Mouse (Mus musculus): ENCODE measurements around the gene Hoxc13. TPM values are rescaled to one million over a fixed set of nuclear protein-coding genes. Genes with fewer than 3 reads are reported as not detected.
A peak's percentile ranks its signal among the peaks of the same experiment; 100 is the strongest.

Hoxc13 gene
- total and polyA plus RNA-seq, 3 experiments = not detected

GRCm38 (mm10) chr15:102969296-102969695 is 48.4 kb downstream of the Hoxc13 start:
- Histone ChIP-seq H3K79me2 (ENCODE audit: control insufficient read depth, insufficient read depth, low read length, poor library complexity) (peaks cover 31% of the 10 kb centered on the region), H3K4me1 (ENCODE audit: control insufficient read depth in 1 of 2, insufficient read depth in 2 of 2, low read length in 2 of 2) (peaks cover 12 to 19% of the 10 kb centered on the region in 2 experiments), H3K9ac (ENCODE audit: control insufficient read depth, low read depth, low read length, poor library complexity, severe bottlenecking) (no peak overlapping the region), H3K27ac (ENCODE audit: control insufficient read depth, low read depth, low read length) (no peak overlapping the region), H3K9me3 (replicated peaks; ENCODE audit: insufficient read depth, low read length) (no peaks in the 10 kb centered on the region), H3K27me3 (ENCODE audit: control insufficient read depth in 1 of 2, insufficient read depth in 2 of 2, low read length in 2 of 2) (no peaks in the 10 kb centered on the region; a peak in 2 of 4 replicates), H3K4me3 (ENCODE audit: control insufficient read depth in 1 of 2, insufficient read depth in 1 of 2, low read depth in 2 of 2, low read length in 2 of 2) (no peak overlapping the region), H3K36me3 (ENCODE audit: control insufficient read depth in 1 of 2, insufficient read depth in 2 of 2, low read length in 2 of 2) (peaks cover 0 to 18% of the 10 kb centered on the region in 2 experiments; a peak in 2 of 4 replicates)
- TF ChIP-seq MAX (IDR thresholded peaks at IDR 0.05; ENCODE audit: low read length) (no peak), GATA1 (IDR thresholded peaks at IDR 0.05; ENCODE audit: low read depth, low read length) (no peak), ZNF384 (IDR thresholded peaks at IDR 0.05; ENCODE audit: low read depth, low read length) (peak; percentile 97), ETS1 (IDR thresholded peaks at IDR 0.05; ENCODE audit: low read depth, low read length) (0 out of 2 replicates have a peak, but pooled peaks have one; percentile 22), MAZ (IDR thresholded peaks at IDR 0.05; ENCODE audit: low read depth, low read length) (peak; percentile 69), HCFC1 (IDR thresholded peaks at IDR 0.05; ENCODE audit: low read depth, low read length) (no peak), BHLHE40 (IDR thresholded peaks at IDR 0.05; ENCODE audit: borderline replicate concordance, low read depth, low read length) (no peak), JUND (IDR thresholded peaks at IDR 0.05; ENCODE audit: low read depth, low read length) (no peak), ZC3H11A (IDR thresholded peaks at IDR 0.05; ENCODE audit: low read depth, low read length) (no peak)
- no peak for DNase-seq (ENCODE audit: low read depth, low spot score)

- peaks cover 0 to 18% of the 10 kb centered on the region in 2 experiments; a peak in 2 of 4 replicates for H3K36me3 ChIP-seq (ENCODE audit: control insufficient read depth in 1 of 2, insufficient read depth in 2 of 2, low read length in 2 of 2)
- H3K79me2 ChIP-seq (ENCODE audit: control insufficient read depth, insufficient read depth, low read length, poor library complexity) = peaks cover 35% of the 10 kb centered on the region
- peak overlapping the region; percentile 23; the same call in 1 of the 2 replicates for H3K9ac ChIP-seq (ENCODE audit: control insufficient read depth, low read depth, low read length, poor library complexity, severe bottlenecking)
- no peaks in the 10 kb centered on the region for H3K27me3 ChIP-seq (ENCODE audit: control insufficient read depth in 1 of 2, insufficient read depth in 2 of 2, low read length in 2 of 2)
- H3K9me3 ChIP-seq (replicated peaks; ENCODE audit: insufficient read depth, low read length) = no peaks in the 10 kb centered on the region
- peak; percentile 72 for DNase-seq (ENCODE audit: low read depth, low spot score)
- TF ChIP-seq SIN3A (IDR thresholded peaks at IDR 0.05; ENCODE audit: low read length) (peak; percentile 63), CHD2 (IDR thresholded peaks at IDR 0.05; ENCODE audit: low read length) (no peak), ZC3H11A (IDR thresholded peaks at IDR 0.05; ENCODE audit: low read depth, low read length) (peak; percentile 39; the same call in 1 of the 2 replicates), CHD1 (IDR thresholded peaks at IDR 0.05; ENCODE audit: low read depth, low read length) (no peak), TBP (IDR thresholded peaks at IDR 0.05; ENCODE audit: low read depth, low read length) (no peak), ZNF384 (IDR thresholded peaks at IDR 0.05; ENCODE audit: low read depth, low read length) (0 out of 2 replicates have a peak, but pooled peaks have one; percentile 15), NELFE (IDR thresholded peaks at IDR 0.05; ENCODE audit: low read depth, low read length) (no peak), RAD21 (IDR thresholded peaks at IDR 0.05; ENCODE audit: low read depth, low read length) (peak; percentile 41), HCFC1 (IDR thresholded peaks at IDR 0.05; ENCODE audit: low read depth, low read length) (0 out of 2 replicates have a peak, but pooled peaks have one; percentile 23), CTCF (IDR thresholded peaks at IDR 0.05 in 2 of 3, conservative IDR thresholded peaks at IDR 0.05 in 1 of 3; ENCODE audit: control insufficient read depth in 1 of 3, insufficient read depth in 1 of 3, low read depth in 2 of 3, low read length in 3 of 3, poor library complexity in 1 of 3, severe bottlenecking in 1 of 3) (peak in 2 of 3 experiments; percentile 36 to 73; a peak in 3 of 6 replicates), SMC3 (IDR thresholded peaks at IDR 0.05; ENCODE audit: low read depth, low read length) (peak; percentile 52), POLR2AphosphoS2 (IDR thresholded peaks at IDR 0.05; ENCODE audit: low read length) (no peak), POLR2A (IDR thresholded peaks at IDR 0.05; ENCODE audit: control insufficient read depth in 1 of 2, insufficient read depth in 1 of 2, low read depth in 1 of 2, low read length in 2 of 2, poor library complexity in 1 of 2) (no peak)
- H3K27ac ChIP-seq (ENCODE audit: control insufficient read depth, low read depth, low read length) = no peak overlapping the region
- H3K4me1 ChIP-seq (ENCODE audit: control insufficient read depth in 1 of 2, insufficient read depth in 2 of 2, low read length in 2 of 2) = peaks cover 12 to 19% of the 10 kb centered on the region in 2 experiments
- H3K4me3 ChIP-seq (ENCODE audit: control insufficient read depth in 1 of 2, insufficient read depth in 1 of 2, low read depth in 2 of 2, low read length in 2 of 2) = peak overlapping the region in 1 of 2 experiments; percentile 10; a peak in 2 of 4 replicates
Observed at GRCm38 (mm10) chr15:102970740-102971139, 49.8 kb downstream of the Hoxc13 start.

All from MEL (cell line).